Mouse (Mus musculus) lung, adult 18-20 months (tissue): ENCODE measurements around the gene Hspa1l.

Source experiments
- DNase-seq, 2 experiments: peaks; one replicate each; pipeline ENCODE4 v3.0.0; 2022; ENCODE audit warnings: mixed read lengths in 2 of 2

The Hspa1l gene

DNA sequence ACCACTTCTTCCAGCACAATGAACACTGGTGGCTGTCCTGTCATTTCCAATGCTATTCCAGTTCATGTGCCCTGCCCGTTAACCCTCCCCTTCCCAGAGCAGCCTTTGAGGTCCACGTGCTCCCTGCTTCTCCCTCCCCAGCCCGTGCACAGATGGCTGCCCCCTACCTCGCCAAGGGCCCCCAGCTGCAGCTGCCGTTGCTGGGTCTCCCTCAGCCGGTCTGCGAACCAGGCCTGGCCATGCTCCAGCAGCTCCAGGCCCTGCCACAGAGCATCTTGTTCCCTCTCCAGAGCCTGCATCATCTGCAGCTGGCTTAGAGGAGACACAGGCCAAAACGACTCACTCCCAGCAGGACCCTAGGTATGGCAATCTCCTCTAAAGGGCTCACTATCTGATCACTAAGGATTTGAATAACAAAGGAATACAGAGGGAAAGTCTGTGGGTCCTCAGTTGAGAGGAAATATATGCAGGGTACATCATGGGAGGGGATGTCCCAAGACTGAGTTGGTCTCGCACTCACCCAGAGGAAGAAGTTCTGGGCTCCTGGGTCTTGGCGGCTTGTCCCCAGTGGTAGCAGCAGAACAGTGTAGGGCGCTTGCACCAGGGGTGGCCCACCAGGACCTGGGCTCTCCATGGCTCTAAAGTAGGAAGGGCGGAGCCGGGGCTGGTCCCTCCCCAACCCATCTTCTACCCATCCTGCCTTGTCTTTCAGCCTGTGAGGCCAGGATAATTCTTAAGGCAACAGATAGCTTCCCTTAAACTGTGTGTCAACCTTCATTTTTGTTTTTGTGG, 55.0 kb downstream of the Hspa1l start, which contains the start of gene Sapcd1:
Gene Sapcd1, minus strand, starts transcription at position 740 of the 792 bp plus-strand sequence.
- DNase-seq, result no peak

DNA sequence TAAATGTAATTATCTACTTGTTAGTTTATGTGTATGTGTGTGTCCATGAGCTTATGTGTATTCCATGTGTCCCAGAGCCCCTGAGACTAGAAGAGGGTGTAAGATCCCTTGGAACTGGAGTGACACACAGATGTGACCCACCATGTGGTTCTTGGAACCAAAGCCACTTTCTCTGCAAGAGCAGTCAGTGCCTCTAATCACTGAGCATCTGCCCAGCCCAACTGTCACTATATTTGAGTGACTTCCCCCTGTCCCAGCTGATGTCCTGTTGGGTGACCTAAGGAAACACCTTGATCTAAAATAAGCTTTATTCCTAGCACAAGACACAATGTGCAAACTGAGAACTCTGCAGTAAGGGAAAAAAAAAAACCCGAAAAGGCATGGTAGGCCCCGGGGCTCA, 55.8 kb downstream of the Hspa1l start:
- DNase-seq, result no peak
